Mouse (Mus musculus) liver, embryonic 14.5 days (tissue): ENCODE results near the gene Polr3k. TPM values are rescaled to one million over a fixed set of nuclear protein-coding genes. Genes with fewer than 3 reads are reported as not detected.
A peak's percentile ranks its signal among the peaks of the same experiment; 100 is the strongest.

ENCODE experiments used
- ATAC-seq: fragments of 200-750 bp; cut with Nextera tagmentation; 2 replicates; pipeline ENCODE4 v1.8.0; 2017; ENCODE audit warnings: moderate number of reproducible peaks, mild to moderate bottlenecking, moderate library complexity; ENCODE audit not compliant: insufficient read depth
- DNase-seq, 3 experiments: peaks; one replicate each; pipeline ENCODE4 v3.0.0-alpha.2; 2012 to 2013; ENCODE audit warnings: low read depth in 3 of 3, low spot score in 3 of 3
- H3K27ac ChIP-seq: fragments of 300-500 bp; sonication (generic); 2 replicates; pipeline ENCODE4 v1.5.1; 2014; ENCODE audit warnings: moderate library complexity, mild to moderate bottlenecking, control low read depth, inconsistent platforms
- H3K27me3 ChIP-seq: fragments of 300-500 bp; sonication (generic); 2 replicates; pipeline ENCODE4 v1.6.1; 2014; ENCODE audit warnings: mild to moderate bottlenecking, low read length, moderate library complexity; ENCODE audit not compliant: control insufficient read depth, insufficient read depth
- H3K36me3 ChIP-seq: fragments of 300-500 bp; sonication (generic); replicated peaks from 2 replicates; pipeline ENCODE4 v1.6.1; 2014; ENCODE audit warnings: low read depth; ENCODE audit not compliant: control insufficient read depth, insufficient read depth
- H3K4me1 ChIP-seq, 2 experiments: fragments of 200-500 bp in 1 of 2; fragments of 300-500 bp in 1 of 2; sonication (generic) in 1 of 2; replicated peaks; 2 replicates each; pipeline ENCODE4 v1.6.1; 2012 to 2014; ENCODE audit warnings: antibody characterized with exemption in 1 of 2, inconsistent platforms in 1 of 2, low read length in 1 of 2; ENCODE audit not compliant: control insufficient read depth in 2 of 2, insufficient read depth in 2 of 2
- H3K4me2 ChIP-seq: fragments of 300-500 bp; sonication (generic); 2 replicates; pipeline ENCODE4 v1.6.1; 2014; ENCODE audit warnings: low read depth, mild to moderate bottlenecking, control low read depth, moderate library complexity
- H3K4me3 ChIP-seq, 2 experiments: fragments of 200-500 bp in 1 of 2; fragments of 300-500 bp in 1 of 2; sonication (generic) in 1 of 2; 2 replicates each; pipeline ENCODE4 v1.5.1; 2012 to 2014; ENCODE audit warnings: low read depth in 2 of 2, low read length in 2 of 2, mild to moderate bottlenecking in 2 of 2, control low read depth in 1 of 2, inconsistent platforms in 1 of 2, moderate library complexity in 1 of 2; ENCODE audit not compliant: insufficient read depth in 1 of 2
- H3K9ac ChIP-seq: fragments of 300-500 bp; sonication (generic); replicated peaks from 2 replicates; pipeline ENCODE4 v1.6.1; 2014; ENCODE audit warnings: mild to moderate bottlenecking, control low read depth, moderate library complexity
- H3K9me3 ChIP-seq: fragments of 300-500 bp; sonication (generic); 2 replicates; pipeline ENCODE4 v1.6.1; 2016; ENCODE audit warnings: low read length, mixed read lengths; ENCODE audit not compliant: control insufficient read depth
- CTCF ChIP-seq: IDR thresholded peaks from 2 replicates; pipeline ENCODE4 v1.5.1; 2016; ENCODE audit warnings: antibody characterized with exemption, low read depth, control low read depth
- EP300 ChIP-seq: IDR thresholded peaks from 2 replicates; pipeline ENCODE4 v1.6.1; 2016; ENCODE audit warnings: antibody characterized with exemption, low read depth
- WGBS: fragments of 180-500 bp; shearing (Covaris S2); extraction: QIAGEN DNeasy Blood & Tissue Kit; methylation state at CpG from one replicate; pipeline ENCODE4 v1.1.7; 2014; ENCODE audit not compliant: insufficient replicate concordance; 5-methylcytosine and 5-hydroxymethylcytosine counted together
- polyA plus RNA-seq, 2 experiments: library from polyadenylated mRNA; depleted of rRNA in 1 of 2; stranded (reverse) in 1 of 2; unstranded in 1 of 2; fragments of >200 nt; fragmentation: Nextera tagmentation in 1 of 2; extraction: Ambion mirVana in 1 of 2; gene quantifications; 2 replicates each; pipeline versions ENCODE4 v1.2.1 to v1.2.3; 2012 to 2014

The Polr3k gene
- polyA plus RNA-seq (2012; rRNA removed): 7.7 and 12.7 TPM in 2 replicates
- polyA plus RNA-seq (2014; fragmentation: Nextera tagmentation; extraction: Ambion mirVana): 31.0 and 31.5 TPM in 2 replicates

DNA sequence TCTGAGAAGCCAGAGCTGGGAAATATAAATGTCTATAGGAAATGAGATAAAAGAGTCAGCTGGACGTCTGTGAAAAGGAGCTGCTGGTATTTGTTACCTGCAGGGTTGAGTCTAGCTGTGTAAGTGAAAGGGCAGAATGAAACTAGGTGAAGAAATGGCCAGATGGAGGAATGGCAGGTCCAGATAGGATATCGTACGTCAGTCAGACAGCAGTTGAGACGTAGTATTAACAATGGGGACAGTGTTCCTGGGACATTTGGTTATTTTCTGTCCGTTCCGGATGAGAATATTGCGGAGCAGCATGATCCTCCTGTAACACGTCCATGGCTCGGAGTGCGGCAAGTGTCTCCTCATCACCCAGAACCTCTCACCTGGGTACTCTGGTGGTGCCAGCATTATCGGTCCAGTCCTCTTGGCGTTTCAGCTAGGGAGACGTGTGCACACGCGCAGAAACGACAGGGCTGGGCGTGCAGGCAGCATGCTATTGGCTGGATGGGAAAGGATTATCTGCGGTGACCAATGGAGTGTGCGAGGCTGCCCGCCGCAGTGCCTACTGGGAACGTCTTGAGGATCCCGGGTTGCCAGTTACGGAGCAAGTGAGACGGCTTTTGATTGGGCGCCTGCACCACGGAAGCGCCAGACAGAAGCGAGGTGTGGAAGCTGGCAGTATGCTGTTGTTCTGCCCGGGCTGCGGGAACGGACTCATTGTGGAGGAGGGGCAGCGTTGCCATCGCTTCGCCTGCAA is at the start of gene Polr3k:
TSS of gene Polr3k (plus strand) at position 547 of the 745 bp plus-strand sequence.
- DNase-seq (peak; percentile 96), ATAC-seq (peak; percentile 100)
- Histone ChIP-seq H3K27ac (peak within 1 kb of the TSS; percentile 70), H3K4me2 (peak within 1 kb of the TSS; percentile 89), H3K4me3 (peak within 1 kb of the TSS; percentile 89 to 95), H3K9me3 (no peaks in the 10 kb centered on the region), H3K9ac (peak within 1 kb of the TSS; percentile 85), H3K27me3 (no peaks in the 10 kb centered on the region), H3K36me3 (peaks cover 9% of the 10 kb centered on the region), H3K4me1 (peaks cover 7 to 14% of the 10 kb centered on the region in 2 experiments)
- WGBS: under 1% methylated on average over 35 of the region's 35 CpGs
- no peak for TF ChIP-seq CTCF
- peak; percentile 46; the same call in 1 of the 2 replicates for TF ChIP-seq EP300

DNA sequence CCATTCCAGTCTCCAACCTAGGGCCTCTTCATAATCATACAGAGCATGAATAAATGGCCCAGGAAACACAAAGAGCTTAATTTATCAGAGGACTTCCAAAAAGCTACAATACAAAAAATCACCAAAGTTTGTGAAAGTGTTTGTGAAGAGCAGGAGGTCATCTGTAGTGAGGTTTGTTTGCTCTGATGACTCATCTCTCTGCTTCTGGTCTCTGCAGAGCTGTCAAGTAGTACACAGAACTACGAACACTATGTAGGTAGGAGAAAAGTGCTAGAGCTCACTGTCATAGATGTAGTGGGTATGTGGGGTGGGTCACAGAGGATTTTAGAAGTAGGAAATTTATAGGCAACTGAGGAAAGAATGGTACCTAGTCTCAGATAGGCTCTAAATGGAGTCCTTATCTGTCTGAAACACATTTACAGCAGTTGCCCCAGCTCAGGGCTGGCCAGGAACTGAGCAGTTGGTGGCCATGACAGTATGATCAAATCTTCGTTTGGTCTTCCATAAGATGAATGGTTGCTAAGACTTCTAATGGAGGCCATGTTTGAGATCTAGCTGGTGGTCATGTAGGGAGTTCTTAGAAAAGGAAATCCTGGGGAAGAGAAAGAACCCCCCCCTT is 35.0 kb upstream of the Polr3k start:
- H3K27me3 ChIP-seq: no peaks in the 10 kb centered on the region
- H3K36me3 ChIP-seq: no peaks in the 10 kb centered on the region
- TF ChIP-seq EP300 (peak; percentile 62), CTCF (no peak)
- DNase-seq (peak; percentile 19 to 28 (median 27)), ATAC-seq (peak; percentile 85)
- H3K9me3 ChIP-seq: no peaks in the 10 kb centered on the region
- no peak overlapping the region for H3K4me3 ChIP-seq
- WGBS: 29% methylated on average over 2 of the region's 2 CpGs
- no peak overlapping the region for H3K4me2 ChIP-seq
- no peak overlapping the region for H3K27ac ChIP-seq
- no peak overlapping the region for H3K9ac ChIP-seq
- H3K4me1 ChIP-seq: peaks cover 9 to 12% of the 10 kb centered on the region in 2 experiments; a peak in 3 of 4 replicates

DNA sequence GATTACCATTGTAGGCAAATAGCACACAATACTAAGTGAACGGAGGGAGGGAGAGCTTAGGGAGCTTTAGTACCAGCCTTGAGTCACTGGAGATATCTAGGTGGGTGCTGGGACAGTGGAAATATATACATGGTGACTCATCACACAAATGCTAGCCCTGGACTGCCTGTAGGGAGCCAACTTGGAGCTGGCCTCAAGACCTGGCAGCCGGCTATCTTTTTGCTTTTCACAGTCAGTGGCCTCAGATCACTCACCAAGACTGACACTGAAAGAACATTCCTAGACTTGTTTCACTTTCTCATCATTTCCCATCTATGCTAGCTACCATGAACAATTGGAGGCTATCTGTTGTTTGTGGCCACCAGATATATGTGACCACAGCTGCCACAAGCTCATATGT is 31.4 kb upstream of the Polr3k start:
- H3K4me2 ChIP-seq: no peak overlapping the region
- ATAC-seq (no peak), DNase-seq (no peak)
- H3K27me3 ChIP-seq: no peaks in the 10 kb centered on the region
- WGBS: 43% methylated on average over 2 of the region's 2 CpGs
- H3K4me1 ChIP-seq: peaks cover 9 to 17% of the 10 kb centered on the region in 2 experiments; a peak in 3 of 4 replicates
- no peak overlapping the region for H3K27ac ChIP-seq
- no peaks in the 10 kb centered on the region for H3K9me3 ChIP-seq
- TF ChIP-seq EP300: no peak
- no peak for TF ChIP-seq CTCF
- H3K36me3 ChIP-seq: no peaks in the 10 kb centered on the region
- H3K4me3 ChIP-seq: no peak overlapping the region
- no peak overlapping the region for H3K9ac ChIP-seq

DNA sequence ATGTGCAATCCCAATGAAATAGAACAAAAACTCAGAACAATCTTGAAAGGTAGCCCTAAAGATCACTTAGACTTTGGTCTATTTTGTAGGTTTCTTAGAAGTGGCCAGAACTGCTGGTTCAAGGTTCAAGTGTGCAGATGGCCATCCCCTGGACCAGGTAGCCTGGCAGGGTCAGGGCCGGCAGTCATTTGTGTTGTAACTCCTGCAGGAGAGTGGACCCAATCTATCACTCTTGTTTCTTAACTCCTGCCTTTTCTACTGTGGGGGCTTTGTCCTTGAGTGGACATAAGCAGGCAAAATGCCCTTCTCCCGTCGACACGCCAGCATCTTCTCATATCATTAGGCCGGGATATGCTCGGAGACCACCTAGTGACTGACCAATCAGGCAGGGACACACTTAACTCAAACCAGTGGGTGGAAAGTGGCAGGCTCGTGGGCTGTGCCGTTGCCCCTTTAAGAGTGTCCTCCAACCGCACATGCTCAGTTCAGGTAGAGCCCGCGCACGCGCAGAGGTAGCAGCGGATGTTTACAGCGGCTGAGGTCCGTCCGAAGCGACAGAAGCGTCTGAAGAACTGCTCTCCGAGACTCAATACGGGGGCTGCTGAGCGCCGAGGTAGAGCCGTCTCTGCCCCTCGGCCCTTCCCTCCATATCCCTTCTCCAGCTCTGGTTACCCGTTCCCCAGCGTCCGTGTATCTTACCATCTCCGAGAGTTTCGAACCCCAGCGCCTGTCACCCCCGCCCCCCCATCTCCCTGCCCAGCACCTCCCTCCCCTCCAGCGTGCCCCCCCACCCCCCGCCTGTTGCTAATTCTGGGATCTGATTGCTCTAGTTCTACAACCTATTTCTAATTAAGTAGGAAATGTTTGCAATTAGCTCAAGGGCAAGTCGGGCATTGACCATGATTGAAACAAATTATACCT is 26.5 kb upstream of the Polr3k start, which contains the start of gene Pcmtd2:
TSS of gene Pcmtd2 (plus strand) at position 483 of the 921 bp plus-strand sequence.
- Histone ChIP-seq H3K4me3 (peak within 1 kb of the TSS; percentile 70 to 81), H3K27me3 (no peaks in the 10 kb centered on the region), H3K4me1 (peaks cover 5 to 12% of the 10 kb centered on the region in 2 experiments; a peak in 3 of 4 replicates), H3K36me3 (no peaks in the 10 kb centered on the region; the same call in 1 of the 2 replicates), H3K27ac (peak within 1 kb of the TSS; percentile 61), H3K4me2 (peak within 1 kb of the TSS; percentile 82), H3K9me3 (no peaks in the 10 kb centered on the region), H3K9ac (peak within 1 kb of the TSS; percentile 92)
- DNase-seq (peak; percentile 79 to 83 (median 83)), ATAC-seq (peak; percentile 98)
- under 1% methylated on average over 35 of the region's 35 CpGs for WGBS
- TF ChIP-seq CTCF (no peak), EP300 (no peak)
